Mouse (Mus musculus) thymus, postnatal 10 days (tissue): ENCODE data around the gene Fntb.
A peak's percentile ranks its signal among the peaks of the same experiment; 100 is the strongest.

Experiments used
- DNase-seq, 2 experiments: peaks; one replicate each; pipeline ENCODE4 v3.0.0; 2021; ENCODE audit warnings: low spot score in 2 of 2

The Fntb gene

GRCm38 (mm10) chr12:76954698-76955423 is 189.5 kb downstream of the Fntb start:
- no peak for DNase-seq

GRCm38 (mm10) chr12:76957688-76958087 is 192.3 kb downstream of the Fntb start:
- DNase-seq: peak in 1 of 2 experiments; percentile 41

GRCm38 (mm10) chr12:76961052-76961931 is 195.9 kb downstream of the Fntb start:
- DNase-seq: no peak

DNA sequence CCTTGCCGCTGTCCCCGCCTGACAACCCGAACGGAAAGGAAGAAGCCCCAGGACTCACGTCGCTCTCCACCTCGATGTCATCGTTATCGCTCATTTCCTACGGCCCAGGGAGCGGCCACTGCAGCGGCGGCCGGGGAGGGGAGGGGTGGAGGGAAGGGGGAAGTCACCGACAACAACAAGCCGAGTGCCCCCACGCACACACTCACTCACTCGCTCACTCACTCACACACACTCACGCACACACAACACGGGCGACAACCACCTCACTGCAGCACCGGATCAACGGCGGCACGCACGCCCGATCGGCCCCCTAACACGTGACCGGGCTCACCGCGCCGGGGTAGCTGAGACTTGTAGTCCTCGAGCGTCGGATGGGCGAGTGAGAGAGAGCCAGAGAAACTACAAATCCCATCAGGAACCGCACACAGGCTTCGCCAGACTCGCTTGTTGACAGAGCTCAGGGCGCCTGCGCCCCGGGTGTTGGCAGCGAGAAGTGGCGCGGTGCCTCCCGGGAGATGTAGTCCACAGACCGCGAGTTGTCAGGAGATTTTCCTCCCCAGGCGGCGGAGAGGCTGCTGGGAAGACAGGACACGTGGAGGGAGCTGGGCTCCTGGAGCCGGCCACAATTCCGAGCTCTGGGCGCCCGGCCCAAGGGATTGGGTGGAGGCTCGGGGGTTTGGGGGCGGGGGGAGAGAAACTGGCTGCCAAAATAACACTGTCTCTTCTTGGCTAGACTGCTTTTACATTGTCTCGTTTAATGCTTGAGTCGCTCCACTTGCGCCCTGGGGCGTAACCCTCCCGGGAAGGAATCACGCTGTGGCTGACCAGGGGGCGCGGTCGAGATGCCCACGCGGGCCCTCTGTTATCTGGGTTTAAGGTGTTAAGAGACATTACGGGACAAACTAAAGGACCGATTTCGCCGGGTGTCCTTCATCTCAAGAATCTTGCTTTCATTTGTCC is 196.8 kb downstream of the Fntb start, which contains the start of gene Max:
TSS of gene Max (minus strand) at position 270 of the 960 bp plus-strand sequence.
- DNase-seq: peak; percentile 94 to 95

DNA sequence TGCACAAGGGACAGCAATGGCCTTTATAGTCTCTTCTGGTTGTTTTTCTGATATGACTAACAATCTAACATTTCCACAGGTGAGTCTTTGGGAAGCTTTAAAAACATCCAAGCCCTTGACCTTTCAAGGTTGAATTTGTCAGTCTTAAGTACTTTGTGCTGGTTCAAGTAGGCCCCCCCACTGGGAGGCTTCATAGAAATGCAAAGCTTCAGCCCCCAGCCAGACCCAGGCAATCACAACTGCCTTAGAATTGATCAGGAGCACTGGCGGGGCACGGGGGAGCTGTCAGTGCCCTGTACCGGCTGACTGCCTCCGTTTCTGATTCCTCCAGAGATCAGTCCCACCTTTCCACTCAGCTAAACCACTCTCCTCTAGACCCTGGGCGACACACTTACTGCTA is 199.7 kb downstream of the Fntb start:
- no peak for DNase-seq

DNA sequence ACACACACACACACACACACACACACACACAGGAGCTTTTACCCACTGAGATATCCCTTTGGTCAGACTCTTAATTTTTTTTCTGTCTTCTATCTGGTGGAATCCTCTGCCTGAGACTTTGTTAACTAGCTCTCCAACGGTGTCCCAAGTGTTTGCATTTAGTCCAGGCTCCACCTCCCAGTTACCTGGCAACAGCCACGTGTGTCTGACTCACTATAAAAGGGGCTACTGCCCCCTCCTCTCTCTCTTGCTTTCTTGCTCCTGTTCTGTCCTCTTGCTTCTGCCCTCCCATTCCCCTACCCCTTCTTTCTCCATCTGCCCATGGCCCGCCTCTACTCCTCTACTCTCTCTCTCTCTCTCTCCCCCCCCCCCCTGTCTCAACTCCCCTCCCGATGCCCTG is 200.5 kb downstream of the Fntb start:
- DNase-seq: no peak
